Mouse (Mus musculus): Measurements from ENCODE around the gene Gm45711. TPM values are rescaled to one million over a fixed set of nuclear protein-coding genes. Genes with fewer than 3 reads are reported as not detected.
"Not testable (repeated sequence)": the region's sequence is repeated elsewhere in the genome, so short reads cannot be mapped to it uniquely, and the experiment has no call there.

Gm45711 gene
- polyA plus RNA-seq, 1 experiment from 2014 or later, result not detected

DNA sequence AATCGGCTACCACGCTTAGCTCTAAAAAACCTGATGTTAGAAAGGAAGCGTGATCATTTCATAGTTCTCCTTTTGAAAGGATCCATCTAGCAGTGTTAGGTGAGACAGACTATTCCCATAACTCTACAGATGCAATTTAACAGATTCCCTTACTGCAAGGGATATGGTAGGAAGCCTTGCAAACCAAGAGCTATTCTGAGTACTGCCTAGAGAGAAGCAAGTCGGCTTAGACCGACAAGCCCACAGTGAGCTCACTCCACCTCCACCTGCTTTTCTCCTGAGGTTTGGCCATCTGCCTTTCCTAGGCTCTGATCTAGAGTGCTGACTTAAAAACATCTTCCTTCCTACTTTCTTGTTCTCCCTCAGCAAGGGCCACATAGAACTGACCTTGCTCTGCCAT, 48.1 kb downstream of the Gm45711 start:
- H3K4me2 ChIP-seq; ATAC-seq (ENCODE audit: insufficient number of reproducible peaks, low FRiP score); H3K4me3 ChIP-seq; H3K9ac ChIP-seq; H3K27ac ChIP-seq (ENCODE audit: poor library complexity, severe bottlenecking); H3K4me1 ChIP-seq (replicated peaks); H3K9me3 ChIP-seq (replicated peaks); H3K27me3 ChIP-seq (replicated peaks): not testable (repeated sequence)
- peaks cover 48% of the 10 kb centered on the region for H3K36me3 ChIP-seq
- 97% methylated on average over 5 of the region's 5 CpGs for WGBS

GRCm38 (mm10) chr8:104253016-104253415, 56.9 kb downstream of the Gm45711 start:
- Histone ChIP-seq H3K4me1 (replicated peaks) (peaks cover 5% of the 10 kb centered on the region), H3K36me3 (peaks cover 10% of the 10 kb centered on the region), H3K27me3 (replicated peaks) (no peaks in the 10 kb centered on the region), H3K9me3 (replicated peaks) (no peaks in the 10 kb centered on the region), H3K4me3 (no peak overlapping the region), H3K27ac (ENCODE audit: poor library complexity, severe bottlenecking) (no peak overlapping the region), H3K9ac (no peak overlapping the region), H3K4me2 (no peak overlapping the region)
- no peak for ATAC-seq (ENCODE audit: insufficient number of reproducible peaks, low FRiP score)
- WGBS, result 84% methylated on average over 3 of the region's 3 CpGs

DNA sequence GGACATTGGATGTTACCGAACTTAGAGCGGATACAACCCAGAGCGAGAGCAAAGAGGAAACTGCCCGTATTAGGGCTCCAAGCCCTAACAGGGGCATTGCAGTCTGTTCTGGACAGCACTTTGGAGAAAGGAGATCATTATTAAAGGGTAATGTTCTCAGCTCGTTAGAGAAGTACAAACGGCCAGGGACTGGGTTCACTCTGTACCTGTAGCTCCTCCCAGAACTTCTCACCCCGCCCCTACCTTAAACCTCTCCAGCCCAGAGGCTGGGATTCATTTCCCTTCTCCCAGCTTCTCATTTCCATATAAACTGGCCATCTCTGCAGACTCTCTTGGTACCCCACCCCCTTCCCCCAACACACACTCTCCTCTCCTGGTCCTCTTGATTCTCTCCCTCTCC, 58.4 kb downstream of the Gm45711 start:
- Histone ChIP-seq H3K9ac (peak overlapping the region; percentile 79), H3K27ac (ENCODE audit: poor library complexity, severe bottlenecking) (no peak overlapping the region; the same call in 1 of the 2 replicates), H3K4me3 (peak overlapping the region; percentile 77), H3K36me3 (no peaks in the 10 kb centered on the region), H3K27me3 (replicated peaks) (no peaks in the 10 kb centered on the region), H3K9me3 (replicated peaks) (no peaks in the 10 kb centered on the region), H3K4me2 (peak overlapping the region; percentile 83), H3K4me1 (replicated peaks) (peaks cover 16% of the 10 kb centered on the region)
- WGBS, result 2% methylated on average over 7 of the region's 7 CpGs
- no peak for ATAC-seq (ENCODE audit: insufficient number of reproducible peaks, low FRiP score)

DNA sequence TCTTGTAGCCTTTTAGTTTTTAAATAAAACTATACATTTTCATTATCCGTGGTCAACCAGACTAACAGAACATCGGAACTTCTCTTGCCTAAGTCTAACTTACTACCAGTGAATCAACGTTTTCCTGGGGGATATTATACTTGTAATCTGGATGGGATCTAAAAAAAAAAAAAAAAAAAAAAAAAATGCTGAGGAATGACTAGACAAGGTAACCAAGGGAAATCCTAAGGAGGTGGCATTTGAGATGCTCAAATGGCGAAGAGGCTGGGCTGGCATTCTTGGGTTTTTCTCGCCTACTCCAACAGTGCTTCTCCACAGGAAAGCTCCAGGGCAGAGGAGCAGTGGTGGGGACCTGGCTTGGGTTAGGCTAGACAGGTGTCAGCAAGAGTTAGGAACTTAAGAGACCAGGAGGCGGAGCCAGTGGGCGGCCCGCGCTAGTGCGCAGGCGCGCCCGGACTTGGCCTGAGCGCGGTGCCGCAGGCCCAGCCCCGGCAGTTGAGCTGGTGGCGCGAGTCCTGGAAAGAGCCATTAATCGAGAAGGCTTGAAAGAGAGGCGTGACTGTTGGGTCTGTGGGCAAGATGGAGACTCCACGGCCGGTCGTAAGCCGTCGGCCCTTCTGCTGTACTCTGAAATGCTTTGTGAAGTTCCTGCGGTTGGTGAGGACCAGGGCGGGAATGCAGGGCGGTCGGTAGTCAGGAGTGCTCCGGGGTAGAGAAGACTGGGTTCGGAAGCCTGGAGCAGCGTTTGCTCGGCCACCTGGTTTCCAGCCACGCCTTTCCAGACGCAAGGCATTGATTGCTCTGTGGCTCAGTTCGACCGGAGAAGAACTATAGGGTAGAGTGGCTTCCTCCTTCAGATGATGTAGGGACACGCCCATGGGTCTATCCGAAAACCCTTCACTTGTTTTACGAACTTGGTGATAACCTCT, 59.2 kb downstream of the Gm45711 start, which contains the start of gene Cklf:
Gene Cklf, plus strand, starts transcription at position 423 of the 929 bp plus-strand sequence.
- H3K27ac ChIP-seq (ENCODE audit: poor library complexity, severe bottlenecking), result peak within 1 kb of the TSS; percentile 75

GRCm38 (mm10) chr8:104249442-104249996, 60.4 kb downstream of the Gm45711 start:
- Histone ChIP-seq H3K9me3 (replicated peaks) (no peaks in the 10 kb centered on the region), H3K27ac (ENCODE audit: poor library complexity, severe bottlenecking) (no peak overlapping the region), H3K36me3 (peaks cover 9% of the 10 kb centered on the region), H3K4me1 (replicated peaks) (peaks cover 16% of the 10 kb centered on the region), H3K4me3 (no peak overlapping the region), H3K9ac (no peak overlapping the region), H3K4me2 (no peak overlapping the region), H3K27me3 (replicated peaks) (no peaks in the 10 kb centered on the region)
- WGBS, result 79% methylated on average over 7 of the region's 7 CpGs
- no peak for ATAC-seq (ENCODE audit: insufficient number of reproducible peaks, low FRiP score)

More for the DNA sequence above, 59.2 kb downstream of the Gm45711 start, which contains the start of gene Cklf:
- H3K36me3 ChIP-seq, result no peaks in the 10 kb centered on the region
- ATAC-seq (ENCODE audit: insufficient number of reproducible peaks, low FRiP score), result peak; percentile 88
- H3K9me3 ChIP-seq (replicated peaks), result no peaks in the 10 kb centered on the region
- peak within 1 kb of the TSS; percentile 79 for H3K9ac ChIP-seq
- 4% methylated on average over 41 of the region's 41 CpGs for WGBS
- H3K4me1 ChIP-seq (replicated peaks), result peaks cover 16% of the 10 kb centered on the region
- peak within 1 kb of the TSS; percentile 83 for H3K4me2 ChIP-seq
- peak within 1 kb of the TSS; percentile 77 for H3K4me3 ChIP-seq
- H3K27me3 ChIP-seq (replicated peaks), result no peaks in the 10 kb centered on the region

- H3K9ac ChIP-seq, result peak within 1 kb of the TSS; percentile 79
- no peaks in the 10 kb centered on the region for H3K27me3 ChIP-seq (replicated peaks)
- H3K36me3 ChIP-seq, result peaks cover 13% of the 10 kb centered on the region
- peaks cover 16% of the 10 kb centered on the region for H3K4me1 ChIP-seq (replicated peaks)
- H3K9me3 ChIP-seq (replicated peaks), result no peaks in the 10 kb centered on the region
- peak; percentile 90 for ATAC-seq (ENCODE audit: insufficient number of reproducible peaks, low FRiP score)
- H3K27ac ChIP-seq (ENCODE audit: poor library complexity, severe bottlenecking), result no peak within 1 kb of the TSS
- under 1% methylated on average over 28 of the region's 28 CpGs for WGBS
- peak within 1 kb of the TSS; percentile 89 for H3K4me2 ChIP-seq
- peak within 1 kb of the TSS; percentile 81 for H3K4me3 ChIP-seq
Measured at GRCm38 (mm10) chr8:104248276-104248675, 61.6 kb downstream of the Gm45711 start, which contains the start of gene Tk2. Gene Tk2 (minus strand): TSS chr8:104248558.

DNA sequence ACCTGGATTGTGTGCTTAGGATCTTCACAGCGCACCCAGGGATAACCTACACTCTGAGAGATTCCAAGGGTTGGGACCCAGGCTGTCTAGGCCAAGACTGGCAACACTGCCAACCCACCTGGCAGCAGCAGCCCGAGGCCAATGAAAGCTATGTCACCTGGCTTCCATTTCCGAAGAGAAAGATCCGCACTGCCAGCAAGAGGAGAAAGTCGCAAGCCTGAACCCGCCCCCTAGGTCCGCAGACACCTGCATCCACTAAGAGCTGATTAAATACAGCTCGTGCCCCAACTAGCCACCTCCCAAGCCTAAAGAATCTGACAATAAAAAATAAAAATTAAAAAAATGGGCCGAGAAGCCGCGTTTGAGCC, 62.0 kb downstream of the Gm45711 start:
- no peaks in the 10 kb centered on the region for H3K27me3 ChIP-seq (replicated peaks)
- no peak for ATAC-seq (ENCODE audit: insufficient number of reproducible peaks, low FRiP score)
- peaks cover 17% of the 10 kb centered on the region for H3K36me3 ChIP-seq
- peak overlapping the region; percentile 89 for H3K4me2 ChIP-seq
- H3K4me3 ChIP-seq, result peak overlapping the region; percentile 81
- H3K27ac ChIP-seq (ENCODE audit: poor library complexity, severe bottlenecking), result no peak overlapping the region
- no peaks in the 10 kb centered on the region for H3K9me3 ChIP-seq (replicated peaks)
- 4% methylated on average over 11 of the region's 11 CpGs for WGBS
- H3K4me1 ChIP-seq (replicated peaks), result peaks cover 16% of the 10 kb centered on the region
- peak overlapping the region; percentile 79 for H3K9ac ChIP-seq

DNA sequence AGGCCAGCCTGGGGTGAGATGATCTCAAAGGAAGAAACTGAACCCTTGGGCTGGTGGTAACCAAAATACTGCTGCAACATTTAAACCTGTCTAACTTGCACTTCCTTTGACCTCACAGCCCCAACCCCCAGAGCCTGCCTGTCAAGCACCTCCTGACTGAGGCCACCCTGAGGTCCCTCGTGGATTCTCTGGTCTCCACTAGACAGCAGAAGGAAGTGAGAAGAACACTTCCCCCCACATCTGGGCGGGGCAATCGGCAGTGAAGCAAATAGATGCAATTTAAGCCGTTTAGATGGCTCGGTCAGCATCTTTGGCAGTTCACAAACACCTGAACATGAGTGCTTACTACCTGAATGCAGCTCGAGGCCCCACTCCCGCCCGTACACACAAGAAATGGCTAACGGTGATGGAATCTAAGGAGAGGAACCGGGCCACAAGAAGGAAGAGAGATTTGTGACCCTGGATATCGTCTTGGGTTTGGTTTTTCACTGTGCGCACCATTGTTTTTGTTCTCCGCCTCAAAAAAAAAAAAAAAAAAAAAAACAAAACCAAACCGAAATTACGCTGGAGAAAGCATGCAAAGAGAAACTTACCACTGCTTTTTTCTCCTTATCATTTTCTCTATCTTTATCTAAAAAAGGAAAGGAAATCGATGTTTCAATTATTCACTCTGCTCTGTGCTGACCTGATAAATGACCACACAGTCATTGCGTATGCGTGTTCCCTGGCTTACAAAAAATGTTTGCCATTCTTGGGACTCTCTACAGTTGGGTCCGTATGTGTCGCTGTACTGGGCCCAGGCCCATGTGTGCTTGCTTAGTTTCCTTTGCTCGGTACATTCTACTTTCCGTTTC, 62.6 kb downstream of the Gm45711 start:
- H3K4me2 ChIP-seq, result peak overlapping the region; percentile 89
- H3K27me3 ChIP-seq (replicated peaks), result no peaks in the 10 kb centered on the region
- peaks cover 16% of the 10 kb centered on the region for H3K4me1 ChIP-seq (replicated peaks)
- 65% methylated on average over 22 of the region's 22 CpGs for WGBS
- peak overlapping the region; percentile 79; the same call in 1 of the 2 replicates for H3K9ac ChIP-seq
- no peaks in the 10 kb centered on the region for H3K9me3 ChIP-seq (replicated peaks)
- no peak for ATAC-seq (ENCODE audit: insufficient number of reproducible peaks, low FRiP score)
- peaks cover 23% of the 10 kb centered on the region for H3K36me3 ChIP-seq
- peak overlapping the region; percentile 81 for H3K4me3 ChIP-seq
- no peak overlapping the region for H3K27ac ChIP-seq (ENCODE audit: poor library complexity, severe bottlenecking)

DNA sequence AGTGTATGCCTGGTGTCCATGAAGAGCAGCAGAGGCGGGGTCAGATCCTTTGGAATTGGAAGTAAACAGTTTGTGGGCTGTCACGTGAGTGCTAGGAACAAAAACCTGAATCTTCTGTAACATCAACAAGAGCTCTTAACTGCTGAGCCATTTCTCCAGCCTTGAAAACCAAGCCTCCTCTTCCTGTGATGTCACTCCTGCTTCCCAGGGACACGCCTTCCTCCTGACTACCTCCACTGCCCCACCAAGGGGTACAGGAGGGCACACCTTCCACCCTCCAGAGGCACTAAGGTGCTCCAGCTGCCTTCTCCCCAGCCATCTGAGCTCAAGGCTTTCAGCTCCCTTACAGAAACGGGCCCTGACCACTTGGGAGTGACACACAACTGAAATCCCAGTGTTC, 63.3 kb downstream of the Gm45711 start:
- H3K36me3 ChIP-seq, result peaks cover 29% of the 10 kb centered on the region
- H3K4me2 ChIP-seq, result no peak overlapping the region
- no peaks in the 10 kb centered on the region for H3K27me3 ChIP-seq (replicated peaks)
- no peak overlapping the region for H3K4me3 ChIP-seq
- peaks cover 14% of the 10 kb centered on the region for H3K4me1 ChIP-seq (replicated peaks)
- 80% methylated on average over 4 of the region's 4 CpGs for WGBS
- no peak overlapping the region for H3K9ac ChIP-seq
- H3K27ac ChIP-seq (ENCODE audit: poor library complexity, severe bottlenecking), result no peak overlapping the region
- no peaks in the 10 kb centered on the region for H3K9me3 ChIP-seq (replicated peaks)
- ATAC-seq (ENCODE audit: insufficient number of reproducible peaks, low FRiP score), result no peak

DNA sequence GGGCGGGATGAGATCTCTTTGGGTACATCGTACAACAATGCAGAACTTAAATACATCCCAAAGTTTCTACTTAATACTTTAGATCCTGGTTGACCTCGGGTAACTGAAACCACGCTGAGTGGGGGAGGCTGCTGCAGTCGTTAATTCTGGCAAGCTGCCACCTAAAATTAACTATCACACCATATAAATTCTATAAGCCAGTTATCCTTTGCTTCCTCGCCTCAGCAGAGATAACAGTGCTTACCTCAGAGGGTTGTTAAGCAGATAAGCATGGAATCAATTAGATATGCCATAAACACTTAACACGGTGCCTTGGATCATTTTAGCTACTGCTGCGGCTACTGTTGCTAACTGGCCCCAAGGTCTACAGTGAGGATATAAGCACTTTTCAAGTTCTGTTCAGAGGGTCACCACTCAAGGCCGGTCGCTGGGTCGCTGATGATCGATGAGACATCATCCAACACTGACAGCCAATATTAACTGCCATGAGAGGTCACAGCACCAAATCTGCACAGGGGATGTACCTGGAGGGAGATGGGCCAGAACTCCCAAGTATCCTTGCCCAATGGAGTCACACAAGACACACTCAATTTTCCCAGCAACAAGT, 67.7 kb downstream of the Gm45711 start:
- Histone ChIP-seq H3K36me3 (peaks cover 74% of the 10 kb centered on the region), H3K27me3 (replicated peaks) (no peaks in the 10 kb centered on the region), H3K4me2 (no peak overlapping the region), H3K9ac (no peak overlapping the region), H3K4me1 (replicated peaks) (peaks cover 5% of the 10 kb centered on the region; the same call in 1 of the 2 replicates), H3K4me3 (no peak overlapping the region), H3K9me3 (replicated peaks) (no peaks in the 10 kb centered on the region), H3K27ac (ENCODE audit: poor library complexity, severe bottlenecking) (no peak overlapping the region)
- no peak for ATAC-seq (ENCODE audit: insufficient number of reproducible peaks, low FRiP score)
- 75% methylated on average over 12 of the region's 12 CpGs for WGBS
